Mouse (Mus musculus): Measurements from ENCODE around the gene Mapkapk3. TPM values are rescaled to one million over a fixed set of nuclear protein-coding genes. Genes with fewer than 3 reads are reported as not detected.

The Mapkapk3 gene
- polyA plus RNA-seq, 1 experiment from 2014 or later: 14.0 TPM

- no peak overlapping the region for H3K27ac ChIP-seq
- ATAC-seq (replicated peaks; ENCODE audit: low FRiP score, low read depth) (no peak), DNase-seq (ENCODE audit: low spot score) (no peak)
- H3K9me3 ChIP-seq (replicated peaks; ENCODE audit: low read length): no peaks in the 10 kb centered on the region
- TF ChIP-seq CTCF (IDR thresholded peaks at IDR 0.05; ENCODE audit: low read depth): no peak
- no peak overlapping the region for H3K4me2 ChIP-seq (ENCODE audit: low read length)
- H3K27me3 ChIP-seq (ENCODE audit: insufficient read depth, low read length): no peaks in the 10 kb centered on the region
- 0 out of 2 replicates have a peak, but pooled peaks cover 4% of the 10 kb centered on the region for H3K4me1 ChIP-seq (replicated peaks; ENCODE audit: insufficient read depth, low read length)
- no peaks in the 10 kb centered on the region for H3K36me3 ChIP-seq (ENCODE audit: insufficient read depth, low read length)
- WGBS: 57% methylated on average over 3 of the region's 3 CpGs
- H3K9ac ChIP-seq (ENCODE audit: low read depth, low read length): no peak overlapping the region
- no peak overlapping the region for H3K4me3 ChIP-seq (replicated peaks; ENCODE audit: low read depth, low read length)
Measured at GRCm38 (mm10) chr9:107255596-107255995, 34.1 kb downstream of the Mapkapk3 start.

- H3K27ac ChIP-seq: no peak overlapping the region
- no peak overlapping the region for H3K4me3 ChIP-seq (replicated peaks; ENCODE audit: low read depth, low read length)
- no peak overlapping the region for H3K4me2 ChIP-seq (ENCODE audit: low read length)
- TF ChIP-seq CTCF (IDR thresholded peaks at IDR 0.05; ENCODE audit: low read depth): no peak
- DNase-seq (ENCODE audit: low spot score) (no peak), ATAC-seq (replicated peaks; ENCODE audit: low FRiP score, low read depth) (no peak)
- H3K9ac ChIP-seq (ENCODE audit: low read depth, low read length): no peak overlapping the region
- no peaks in the 10 kb centered on the region for H3K9me3 ChIP-seq (replicated peaks; ENCODE audit: low read length)
- H3K27me3 ChIP-seq (ENCODE audit: insufficient read depth, low read length): no peaks in the 10 kb centered on the region
- WGBS: 79% methylated on average over 3 of the region's 3 CpGs
- no peaks in the 10 kb centered on the region for H3K36me3 ChIP-seq (ENCODE audit: insufficient read depth, low read length)
- H3K4me1 ChIP-seq (replicated peaks; ENCODE audit: insufficient read depth, low read length): 0 out of 2 replicates have a peak, but pooled peaks cover 4% of the 10 kb centered on the region
Measured at GRCm38 (mm10) chr9:107254925-107255324, 34.8 kb downstream of the Mapkapk3 start.

GRCm38 (mm10) chr9:107254476-107254875 lies 35.2 kb downstream of the Mapkapk3 start:
- no peak overlapping the region for H3K27ac ChIP-seq
- H3K4me3 ChIP-seq (replicated peaks; ENCODE audit: low read depth, low read length): no peak overlapping the region
- WGBS: 49% methylated on average over 12 of the region's 12 CpGs
- 0 out of 2 replicates have a peak, but pooled peaks cover 4% of the 10 kb centered on the region for H3K4me1 ChIP-seq (replicated peaks; ENCODE audit: insufficient read depth, low read length)
- ATAC-seq (replicated peaks; ENCODE audit: low FRiP score, low read depth): no peak
- no peak overlapping the region for H3K9ac ChIP-seq (ENCODE audit: low read depth, low read length)
- no peak for DNase-seq (ENCODE audit: low spot score)
- no peak for TF ChIP-seq CTCF (IDR thresholded peaks at IDR 0.05; ENCODE audit: low read depth)
- no peaks in the 10 kb centered on the region for H3K27me3 ChIP-seq (ENCODE audit: insufficient read depth, low read length)
- H3K9me3 ChIP-seq (replicated peaks; ENCODE audit: low read length): no peaks in the 10 kb centered on the region
- H3K36me3 ChIP-seq (ENCODE audit: insufficient read depth, low read length): no peaks in the 10 kb centered on the region
- H3K4me2 ChIP-seq (ENCODE audit: low read length): no peak overlapping the region

GRCm38 (mm10) chr9:107252164-107252563 lies 37.5 kb downstream of the Mapkapk3 start:
- 30% methylated on average over 5 of the region's 5 CpGs for WGBS
- no peak for ATAC-seq (replicated peaks; ENCODE audit: low FRiP score, low read depth)

GRCm38 (mm10) chr9:107250416-107251337 lies 39.0 kb downstream of the Mapkapk3 start:
- H3K4me2 ChIP-seq (ENCODE audit: low read length): no peak overlapping the region
- H3K9ac ChIP-seq (ENCODE audit: low read depth, low read length): no peak overlapping the region
- H3K27me3 ChIP-seq (ENCODE audit: insufficient read depth, low read length): no peaks in the 10 kb centered on the region
- ATAC-seq (replicated peaks; ENCODE audit: low FRiP score, low read depth): no peak
- DNase-seq (ENCODE audit: low spot score): no peak
- WGBS: 51% methylated on average over 14 of the region's 14 CpGs
- H3K36me3 ChIP-seq (ENCODE audit: insufficient read depth, low read length): no peaks in the 10 kb centered on the region
- 0 out of 2 replicates have a peak, but pooled peaks cover 4% of the 10 kb centered on the region for H3K4me1 ChIP-seq (replicated peaks; ENCODE audit: insufficient read depth, low read length)
- no peak overlapping the region for H3K27ac ChIP-seq
- no peaks in the 10 kb centered on the region for H3K9me3 ChIP-seq (replicated peaks; ENCODE audit: low read length)
- TF ChIP-seq CTCF (IDR thresholded peaks at IDR 0.05; ENCODE audit: low read depth): no peak
- no peak overlapping the region for H3K4me3 ChIP-seq (replicated peaks; ENCODE audit: low read depth, low read length)

More at GRCm38 (mm10) chr9:107252164-107252563, 37.5 kb downstream of the Mapkapk3 start:
- DNase-seq (ENCODE audit: low spot score): peak; percentile 29
- Histone ChIP-seq H3K27me3 (ENCODE audit: insufficient read depth, low read length) (no peaks in the 10 kb centered on the region), H3K4me3 (replicated peaks; ENCODE audit: low read depth, low read length) (no peak overlapping the region), H3K9ac (ENCODE audit: low read depth, low read length) (no peak overlapping the region), H3K4me2 (ENCODE audit: low read length) (no peak overlapping the region), H3K4me1 (replicated peaks; ENCODE audit: insufficient read depth, low read length) (0 out of 2 replicates have a peak, but pooled peaks cover 4% of the 10 kb centered on the region), H3K36me3 (ENCODE audit: insufficient read depth, low read length) (no peaks in the 10 kb centered on the region), H3K9me3 (replicated peaks; ENCODE audit: low read length) (no peaks in the 10 kb centered on the region), H3K27ac (no peak overlapping the region)
- no peak for TF ChIP-seq CTCF (IDR thresholded peaks at IDR 0.05; ENCODE audit: low read depth)

GRCm38 (mm10) chr9:107249154-107249553 lies 40.5 kb downstream of the Mapkapk3 start:
- Histone ChIP-seq H3K9me3 (replicated peaks; ENCODE audit: low read length) (no peaks in the 10 kb centered on the region), H3K4me2 (ENCODE audit: low read length) (no peak overlapping the region), H3K36me3 (ENCODE audit: insufficient read depth, low read length) (no peaks in the 10 kb centered on the region), H3K4me3 (replicated peaks; ENCODE audit: low read depth, low read length) (no peak overlapping the region), H3K9ac (ENCODE audit: low read depth, low read length) (no peak overlapping the region), H3K4me1 (replicated peaks; ENCODE audit: insufficient read depth, low read length) (no peaks in the 10 kb centered on the region), H3K27ac (no peak overlapping the region), H3K27me3 (ENCODE audit: insufficient read depth, low read length) (no peaks in the 10 kb centered on the region)
- TF ChIP-seq CTCF (IDR thresholded peaks at IDR 0.05; ENCODE audit: low read depth): no peak
- DNase-seq (ENCODE audit: low spot score): no peak
- ATAC-seq (replicated peaks; ENCODE audit: low FRiP score, low read depth): no peak
- 74% methylated on average over 6 of the region's 6 CpGs for WGBS
